Mouse (Mus musculus) liver, adult 2 months (tissue): ENCODE results near the gene Rnft1.

Experiments used
- CTCF ChIP-seq: fragments of 200-500 bp; IDR thresholded peaks from 2 replicates; pipeline ENCODE4 v1.5.1; 2011; ENCODE audit warnings: low read depth, low read length, control low read depth
- POLR2A ChIP-seq: fragments of 200-500 bp; IDR thresholded peaks from 2 replicates; pipeline ENCODE4 v1.6.1; 2011; ENCODE audit warnings: low read length, control low read depth; ENCODE audit not compliant: insufficient read depth; ENCODE audit errors: extremely low read depth

GRCm38 (mm10) chr11:86472771-86473171 lies 11.7 kb upstream of the Rnft1 start:
- TF ChIP-seq CTCF (no peak), POLR2A (no peak)
